Mouse (Mus musculus): Measurements from ENCODE around the gene Tab1. TPM values are rescaled to one million over a fixed set of nuclear protein-coding genes. Genes with fewer than 3 reads are reported as not detected.
A peak's percentile ranks its signal among the peaks of the same experiment; 100 is the strongest.

Tab1 gene
- polyA plus RNA-seq, 1 experiment from 2014 or later = 29.9 TPM

DNA sequence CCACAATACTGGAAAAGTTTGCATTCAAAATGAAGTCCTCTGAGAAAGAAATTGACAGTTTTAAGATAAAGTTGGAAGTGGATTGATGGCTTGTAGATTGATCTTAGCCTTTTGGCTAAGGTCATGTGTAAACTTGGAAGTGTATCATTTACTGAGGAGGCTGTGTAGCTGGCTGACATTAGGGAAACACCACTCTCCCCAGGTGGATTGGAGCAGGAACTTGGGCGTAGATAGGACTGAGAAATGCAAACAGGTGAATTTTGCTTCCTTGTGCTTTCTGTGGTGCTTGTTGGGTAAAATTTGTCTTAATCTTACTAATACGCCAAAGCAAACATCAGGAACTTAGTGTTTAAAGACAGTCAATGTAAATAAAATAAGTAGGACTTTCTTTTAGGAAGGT, 7.4 kb downstream of the Tab1 start:
- no peak overlapping the region for H3K4me2 ChIP-seq (ENCODE audit: low read depth, low read length)
- no peaks in the 10 kb centered on the region for H3K27me3 ChIP-seq (ENCODE audit: control insufficient read depth, insufficient read depth, low read length)
- no peak overlapping the region for H3K9ac ChIP-seq (ENCODE audit: low read length)
- H3K36me3 ChIP-seq (ENCODE audit: control insufficient read depth, insufficient read depth) = peaks cover 28% of the 10 kb centered on the region
- 88% methylated on average over 2 of the region's 2 CpGs for WGBS
- no peak overlapping the region for H3K27ac ChIP-seq (ENCODE audit: low read length)
- no peak for ATAC-seq (replicated peaks; ENCODE audit: extremely low read depth, insufficient read depth, low FRiP score)
- H3K4me1 ChIP-seq (ENCODE audit: control insufficient read depth, insufficient read depth, low read length) = peaks cover 38% of the 10 kb centered on the region
- peaks cover 4% of the 10 kb centered on the region for H3K9me3 ChIP-seq (replicated peaks; ENCODE audit: control insufficient read depth, low read length)
- H3K4me3 ChIP-seq (ENCODE audit: low read length) = no peak overlapping the region

DNA sequence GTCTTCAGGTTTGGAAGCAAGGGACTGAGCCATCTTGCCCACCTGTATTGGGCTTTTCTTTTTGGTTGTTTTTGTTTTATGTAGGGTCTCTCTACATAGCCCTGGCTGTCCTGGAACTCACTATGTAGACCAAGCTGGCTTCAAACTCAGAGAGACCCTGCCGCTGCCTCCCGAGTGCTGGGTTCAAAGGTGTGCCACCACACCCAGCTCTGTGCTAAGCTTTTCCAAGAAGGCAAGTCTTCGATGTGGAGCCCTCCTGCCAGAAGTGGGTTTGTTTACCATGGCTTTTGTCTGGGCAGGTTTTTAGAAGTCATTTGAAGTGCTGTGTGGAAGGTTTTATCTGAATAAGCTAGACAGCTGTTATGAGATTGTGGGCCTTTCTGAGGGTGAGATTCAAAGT, 8.0 kb downstream of the Tab1 start:
- no peak overlapping the region for H3K9ac ChIP-seq (ENCODE audit: low read length)
- H3K9me3 ChIP-seq (replicated peaks; ENCODE audit: control insufficient read depth, low read length) = peaks cover 4% of the 10 kb centered on the region
- H3K4me3 ChIP-seq (ENCODE audit: low read length) = no peak overlapping the region
- H3K4me1 ChIP-seq (ENCODE audit: control insufficient read depth, insufficient read depth, low read length) = peaks cover 39% of the 10 kb centered on the region
- 82% methylated on average over 3 of the region's 3 CpGs for WGBS
- H3K27ac ChIP-seq (ENCODE audit: low read length) = no peak overlapping the region
- no peak overlapping the region for H3K4me2 ChIP-seq (ENCODE audit: low read depth, low read length)
- ATAC-seq (replicated peaks; ENCODE audit: extremely low read depth, insufficient read depth, low FRiP score) = no peak
- H3K36me3 ChIP-seq (ENCODE audit: control insufficient read depth, insufficient read depth) = peaks cover 28% of the 10 kb centered on the region
- H3K27me3 ChIP-seq (ENCODE audit: control insufficient read depth, insufficient read depth, low read length) = no peaks in the 10 kb centered on the region

DNA sequence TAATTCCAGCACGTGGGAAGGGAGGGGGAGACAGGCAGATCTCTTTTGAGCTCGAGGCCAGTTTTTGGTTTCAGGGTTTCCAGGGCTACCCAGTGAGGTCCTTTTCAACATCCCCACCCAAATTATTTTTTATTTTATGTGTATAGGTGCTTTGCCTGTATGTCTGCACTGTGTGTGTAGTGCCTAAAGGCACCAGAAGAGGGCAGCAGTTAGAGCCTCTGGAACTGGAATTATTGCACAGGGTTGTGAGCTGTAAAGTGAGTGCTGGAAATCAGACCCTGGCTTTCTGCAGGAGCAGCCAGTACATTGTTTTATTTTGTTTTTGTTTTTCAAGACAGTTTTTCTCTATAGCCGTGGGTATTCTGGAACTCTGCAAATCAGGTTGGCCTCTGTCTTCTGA, 9.2 kb downstream of the Tab1 start:
- Histone ChIP-seq H3K4me1 (ENCODE audit: control insufficient read depth, insufficient read depth, low read length) (peaks cover 43% of the 10 kb centered on the region), H3K4me3 (ENCODE audit: low read length) (no peak overlapping the region), H3K27me3 (ENCODE audit: control insufficient read depth, insufficient read depth, low read length) (no peaks in the 10 kb centered on the region), H3K9me3 (replicated peaks; ENCODE audit: control insufficient read depth, low read length) (peaks cover 4% of the 10 kb centered on the region), H3K9ac (ENCODE audit: low read length) (no peak overlapping the region), H3K36me3 (ENCODE audit: control insufficient read depth, insufficient read depth) (peaks cover 28% of the 10 kb centered on the region), H3K4me2 (ENCODE audit: low read depth, low read length) (no peak overlapping the region), H3K27ac (ENCODE audit: low read length) (no peak overlapping the region)
- no peak for ATAC-seq (replicated peaks; ENCODE audit: extremely low read depth, insufficient read depth, low FRiP score)
- 96% methylated on average over 3 of the region's 3 CpGs for WGBS

DNA sequence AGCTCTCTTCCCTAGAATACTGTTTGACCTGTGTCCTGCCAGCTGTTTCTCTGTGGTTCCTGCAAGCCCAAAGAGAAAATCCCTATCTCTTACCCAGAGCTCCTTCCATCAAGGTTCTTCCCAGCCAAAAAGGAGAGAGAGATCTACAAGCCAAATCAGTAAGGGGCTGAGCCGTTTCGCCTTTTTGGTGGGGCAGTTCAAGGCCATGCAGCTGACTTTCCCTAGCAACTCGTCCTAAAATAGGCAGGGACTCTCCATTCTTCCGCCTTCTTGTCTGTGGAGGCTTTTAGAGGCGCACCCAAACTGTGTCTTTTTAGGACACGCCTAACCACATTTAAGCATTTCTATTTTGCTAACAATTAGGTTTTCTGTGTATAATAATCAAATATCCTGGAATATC, 10.8 kb downstream of the Tab1 start:
- no peak overlapping the region for H3K4me2 ChIP-seq (ENCODE audit: low read depth, low read length)
- no peak overlapping the region for H3K4me3 ChIP-seq (ENCODE audit: low read length)
- no peak overlapping the region for H3K9ac ChIP-seq (ENCODE audit: low read length)
- no peaks in the 10 kb centered on the region for H3K27me3 ChIP-seq (ENCODE audit: control insufficient read depth, insufficient read depth, low read length)
- peaks cover 28% of the 10 kb centered on the region for H3K36me3 ChIP-seq (ENCODE audit: control insufficient read depth, insufficient read depth)
- H3K27ac ChIP-seq (ENCODE audit: low read length) = no peak overlapping the region
- peaks cover 4% of the 10 kb centered on the region for H3K9me3 ChIP-seq (replicated peaks; ENCODE audit: control insufficient read depth, low read length)
- peaks cover 40% of the 10 kb centered on the region for H3K4me1 ChIP-seq (ENCODE audit: control insufficient read depth, insufficient read depth, low read length)
- no peak for ATAC-seq (replicated peaks; ENCODE audit: extremely low read depth, insufficient read depth, low FRiP score)
- WGBS = 81% methylated on average over 6 of the region's 6 CpGs

DNA sequence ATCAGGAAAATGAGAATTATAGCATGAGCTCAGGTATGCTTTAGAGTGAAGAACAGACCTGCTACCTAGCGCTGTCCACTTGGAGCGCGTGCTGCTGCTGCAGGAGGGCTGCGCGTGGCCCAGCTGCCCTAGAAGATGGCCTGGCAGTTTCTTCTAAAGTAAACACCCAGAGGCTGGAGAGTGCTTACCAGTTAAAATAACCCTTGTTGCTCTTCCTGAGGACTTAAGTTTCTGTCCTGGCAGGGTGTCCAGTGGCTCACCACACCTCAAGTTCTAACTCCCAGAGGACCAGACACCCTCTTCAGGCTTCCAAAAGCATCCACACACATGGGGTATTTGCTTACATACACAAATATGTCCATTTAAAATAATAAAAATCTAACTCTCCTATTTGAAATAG, 12.5 kb downstream of the Tab1 start:
- Histone ChIP-seq H3K4me3 (ENCODE audit: low read length) (no peak overlapping the region), H3K27me3 (ENCODE audit: control insufficient read depth, insufficient read depth, low read length) (no peaks in the 10 kb centered on the region), H3K9me3 (replicated peaks; ENCODE audit: control insufficient read depth, low read length) (peaks cover 4% of the 10 kb centered on the region), H3K4me1 (ENCODE audit: control insufficient read depth, insufficient read depth, low read length) (peaks cover 31% of the 10 kb centered on the region), H3K9ac (ENCODE audit: low read length) (no peak overlapping the region), H3K36me3 (ENCODE audit: control insufficient read depth, insufficient read depth) (peaks cover 30% of the 10 kb centered on the region), H3K27ac (ENCODE audit: low read length) (no peak overlapping the region), H3K4me2 (ENCODE audit: low read depth, low read length) (no peak overlapping the region)
- ATAC-seq (replicated peaks; ENCODE audit: extremely low read depth, insufficient read depth, low FRiP score) = no peak
- 88% methylated on average over 5 of the region's 5 CpGs for WGBS

DNA sequence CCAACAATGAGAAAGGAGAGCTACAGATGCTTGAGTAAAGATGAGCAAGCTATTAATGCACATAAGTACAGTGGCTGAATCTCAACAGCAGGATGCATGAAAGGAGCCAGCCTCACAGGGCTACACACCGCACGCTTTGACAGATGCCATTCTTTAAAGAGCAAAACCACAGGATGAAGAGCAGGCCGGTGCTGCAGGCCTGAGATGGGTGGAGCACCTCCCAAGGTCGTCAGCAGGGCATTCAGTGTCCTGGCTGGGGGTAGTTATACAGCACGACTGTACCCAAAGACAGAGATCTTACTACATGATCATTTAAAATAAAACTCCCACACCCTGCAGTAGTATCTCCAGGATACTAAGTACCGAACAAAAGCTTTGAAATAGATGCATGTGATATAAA, 13.2 kb downstream of the Tab1 start:
- Histone ChIP-seq H3K27me3 (ENCODE audit: control insufficient read depth, insufficient read depth, low read length) (no peaks in the 10 kb centered on the region), H3K4me1 (ENCODE audit: control insufficient read depth, insufficient read depth, low read length) (peaks cover 28% of the 10 kb centered on the region), H3K27ac (ENCODE audit: low read length) (peak overlapping the region; percentile 32; the same call in 1 of the 2 replicates), H3K4me2 (ENCODE audit: low read depth, low read length) (no peak overlapping the region), H3K4me3 (ENCODE audit: low read length) (no peak overlapping the region), H3K36me3 (ENCODE audit: control insufficient read depth, insufficient read depth) (peaks cover 31% of the 10 kb centered on the region), H3K9ac (ENCODE audit: low read length) (peak overlapping the region; percentile 44; the same call in 1 of the 2 replicates), H3K9me3 (replicated peaks; ENCODE audit: control insufficient read depth, low read length) (peaks cover 4% of the 10 kb centered on the region)
- ATAC-seq (replicated peaks; ENCODE audit: extremely low read depth, insufficient read depth, low FRiP score) = no peak
- WGBS = 41% methylated on average over 6 of the region's 6 CpGs

DNA sequence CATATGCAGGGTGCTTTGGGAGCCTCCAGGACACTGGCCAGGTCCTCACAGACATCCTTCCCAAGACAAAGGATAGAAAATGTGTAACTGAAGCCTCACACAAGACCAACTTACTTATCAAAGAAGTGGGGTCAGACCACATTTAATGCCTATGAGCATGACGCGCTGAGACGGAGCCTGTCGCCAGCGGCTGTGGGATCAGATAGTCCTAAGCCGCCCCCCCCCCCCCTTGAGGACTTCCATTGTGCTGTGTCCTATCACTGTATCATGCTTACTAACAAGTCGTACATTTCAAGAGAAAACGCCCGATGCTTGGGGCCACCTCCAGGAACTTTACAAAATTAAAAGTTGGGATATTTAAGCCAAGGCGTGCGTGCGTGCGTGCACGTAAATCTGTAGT, 14.2 kb downstream of the Tab1 start:
- peaks cover 2% of the 10 kb centered on the region for H3K9me3 ChIP-seq (replicated peaks; ENCODE audit: control insufficient read depth, low read length)
- 0 out of 2 replicates have a peak, but pooled peaks have one; percentile 10 for ATAC-seq (replicated peaks; ENCODE audit: extremely low read depth, insufficient read depth, low FRiP score)
- H3K36me3 ChIP-seq (ENCODE audit: control insufficient read depth, insufficient read depth) = peaks cover 27% of the 10 kb centered on the region
- no peak overlapping the region for H3K27ac ChIP-seq (ENCODE audit: low read length)
- H3K4me2 ChIP-seq (ENCODE audit: low read depth, low read length) = no peak overlapping the region
- WGBS = 85% methylated on average over 14 of the region's 14 CpGs
- H3K4me1 ChIP-seq (ENCODE audit: control insufficient read depth, insufficient read depth, low read length) = peaks cover 27% of the 10 kb centered on the region
- no peaks in the 10 kb centered on the region for H3K27me3 ChIP-seq (ENCODE audit: control insufficient read depth, insufficient read depth, low read length)
- H3K9ac ChIP-seq (ENCODE audit: low read length) = no peak overlapping the region
- H3K4me3 ChIP-seq (ENCODE audit: low read length) = no peak overlapping the region

DNA sequence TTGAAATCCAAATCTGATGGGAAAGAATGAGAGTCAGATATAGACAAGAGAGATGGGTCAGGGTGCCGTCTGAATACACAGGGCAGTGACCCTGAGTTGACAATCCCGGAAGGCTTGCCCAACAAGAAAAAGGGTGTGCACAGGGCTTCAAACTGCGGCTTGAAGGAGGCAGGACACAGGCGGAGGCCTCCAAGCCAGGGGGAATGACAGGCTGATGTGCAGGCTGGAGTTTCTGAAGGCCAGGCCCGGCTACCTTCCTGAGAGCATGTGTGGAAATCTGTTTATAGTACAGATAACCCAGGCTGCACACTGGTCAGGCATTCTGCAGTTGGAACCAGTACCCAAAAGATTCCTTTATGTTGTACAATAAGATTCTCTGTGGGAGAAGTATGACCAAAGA, 14.6 kb downstream of the Tab1 start:
- 54% methylated on average over 5 of the region's 5 CpGs for WGBS
- peak overlapping the region; percentile 8; the same call in 1 of the 2 replicates for H3K9ac ChIP-seq (ENCODE audit: low read length)
- H3K27ac ChIP-seq (ENCODE audit: low read length) = 0 out of 2 replicates have a peak overlapping the region, but pooled peaks have one; percentile 16
- ATAC-seq (replicated peaks; ENCODE audit: extremely low read depth, insufficient read depth, low FRiP score) = no peak
- H3K4me3 ChIP-seq (ENCODE audit: low read length) = no peak overlapping the region
- peaks cover 27% of the 10 kb centered on the region for H3K4me1 ChIP-seq (ENCODE audit: control insufficient read depth, insufficient read depth, low read length)
- H3K9me3 ChIP-seq (replicated peaks; ENCODE audit: control insufficient read depth, low read length) = no peaks in the 10 kb centered on the region
- H3K4me2 ChIP-seq (ENCODE audit: low read depth, low read length) = no peak overlapping the region
- H3K36me3 ChIP-seq (ENCODE audit: control insufficient read depth, insufficient read depth) = peaks cover 24% of the 10 kb centered on the region
- H3K27me3 ChIP-seq (ENCODE audit: control insufficient read depth, insufficient read depth, low read length) = no peaks in the 10 kb centered on the region

DNA sequence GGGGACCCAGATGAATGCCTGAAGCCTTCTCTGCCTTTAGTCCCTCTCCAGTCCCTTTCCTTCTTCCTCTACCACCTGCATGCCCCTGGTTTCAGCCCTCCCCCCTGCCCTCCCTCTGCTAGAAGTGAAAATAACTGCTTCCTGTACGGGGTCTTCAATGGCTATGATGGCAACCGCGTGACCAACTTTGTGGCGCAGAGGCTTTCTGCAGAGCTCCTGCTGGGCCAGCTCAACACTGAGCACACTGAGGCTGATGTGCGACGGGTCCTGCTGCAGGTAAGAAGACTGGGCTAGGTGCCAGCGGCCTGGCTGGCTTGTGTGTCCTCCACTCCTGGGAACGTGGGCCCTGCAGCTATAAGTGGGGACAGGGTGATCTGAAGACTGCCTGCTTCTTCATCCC, 15.6 kb downstream of the Tab1 start:
- no peak overlapping the region; the same call in 1 of the 2 replicates for H3K27ac ChIP-seq (ENCODE audit: low read length)
- no peaks in the 10 kb centered on the region for H3K9me3 ChIP-seq (replicated peaks; ENCODE audit: control insufficient read depth, low read length)
- H3K36me3 ChIP-seq (ENCODE audit: control insufficient read depth, insufficient read depth) = peaks cover 23% of the 10 kb centered on the region
- no peaks in the 10 kb centered on the region for H3K27me3 ChIP-seq (ENCODE audit: control insufficient read depth, insufficient read depth, low read length)
- 61% methylated on average over 8 of the region's 8 CpGs for WGBS
- 0 out of 2 replicates have a peak overlapping the region, but pooled peaks have one; percentile 3 for H3K9ac ChIP-seq (ENCODE audit: low read length)
- H3K4me2 ChIP-seq (ENCODE audit: low read depth, low read length) = no peak overlapping the region
- peaks cover 30% of the 10 kb centered on the region for H3K4me1 ChIP-seq (ENCODE audit: control insufficient read depth, insufficient read depth, low read length)
- H3K4me3 ChIP-seq (ENCODE audit: low read length) = no peak overlapping the region
- no peak for ATAC-seq (replicated peaks; ENCODE audit: extremely low read depth, insufficient read depth, low FRiP score)

All from heart, embryonic 16.5 days (tissue).